Mouse (Mus musculus): ENCODE data around the gene Adam12. TPM values are rescaled to one million over a fixed set of nuclear protein-coding genes. Genes with fewer than 3 reads are reported as not detected.

Adam12 gene
- polyA plus RNA-seq, 1 experiment from 2014 or later: 11.7 TPM

DNA sequence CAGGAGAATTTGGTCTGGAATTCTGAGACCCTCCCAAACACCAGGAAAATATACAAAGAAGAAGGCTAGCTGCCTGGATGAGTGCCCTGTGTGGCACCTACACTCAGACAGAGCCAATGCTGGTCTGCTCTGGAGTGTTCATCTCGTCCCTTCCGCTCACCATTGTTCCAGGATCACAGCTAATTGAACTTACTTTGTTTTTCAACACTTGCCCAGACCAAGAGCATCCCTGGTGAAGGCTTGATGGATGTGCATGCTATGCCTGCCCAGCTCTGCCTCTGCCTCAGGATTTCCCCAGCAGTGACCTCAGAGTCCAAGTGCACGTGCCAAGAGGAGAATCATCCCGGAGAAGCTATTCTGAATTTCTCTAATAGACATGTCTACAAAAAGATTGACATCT lies 9.3 kb upstream of the Adam12 start:
- Histone ChIP-seq H3K9ac (no peak overlapping the region), H3K36me3 (no peaks in the 10 kb centered on the region), H3K4me1 (0 out of 2 replicates have a peak, but pooled peaks cover under 1% of the 10 kb centered on the region), H3K4me3 (replicated peaks) (no peak overlapping the region), H3K27me3 (no peaks in the 10 kb centered on the region), H3K4me2 (replicated peaks) (no peak overlapping the region), H3K9me3 (replicated peaks) (no peaks in the 10 kb centered on the region), H3K27ac (replicated peaks) (no peak overlapping the region)
- no peak for ATAC-seq (ENCODE audit: insufficient number of reproducible peaks, low FRiP score, low TSS enrichment, low read depth)
- 84% methylated on average over 4 of the region's 4 CpGs for WGBS

DNA sequence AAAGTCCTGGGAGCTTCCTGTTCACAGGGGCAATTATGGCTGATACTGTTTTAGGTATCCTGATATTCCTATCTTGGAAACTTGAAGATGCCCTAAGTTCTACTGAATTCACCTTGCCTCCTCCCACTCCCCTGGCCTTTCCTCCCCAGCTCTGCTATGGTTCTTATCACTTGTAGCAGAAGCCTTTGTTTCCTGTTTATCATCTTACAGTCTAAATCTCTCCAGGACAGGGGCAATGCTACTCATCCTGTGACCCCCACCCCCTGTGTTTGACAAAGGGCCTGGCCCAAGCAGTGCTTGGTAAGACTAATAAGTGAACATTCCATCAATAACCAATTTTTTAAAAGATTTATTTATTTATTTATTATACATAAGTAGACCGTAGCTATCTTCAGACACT lies 8.6 kb upstream of the Adam12 start:
- Histone ChIP-seq H3K4me3 (replicated peaks) (no peak overlapping the region), H3K27ac (replicated peaks) (no peak overlapping the region), H3K4me2 (replicated peaks) (no peak overlapping the region), H3K36me3 (no peaks in the 10 kb centered on the region), H3K9ac (no peak overlapping the region), H3K9me3 (replicated peaks) (no peaks in the 10 kb centered on the region), H3K4me1 (no peaks in the 10 kb centered on the region), H3K27me3 (no peaks in the 10 kb centered on the region)
- 89% methylated on average over 1 of the region's 1 CpGs for WGBS
- no peak for ATAC-seq (ENCODE audit: insufficient number of reproducible peaks, low FRiP score, low TSS enrichment, low read depth)

DNA sequence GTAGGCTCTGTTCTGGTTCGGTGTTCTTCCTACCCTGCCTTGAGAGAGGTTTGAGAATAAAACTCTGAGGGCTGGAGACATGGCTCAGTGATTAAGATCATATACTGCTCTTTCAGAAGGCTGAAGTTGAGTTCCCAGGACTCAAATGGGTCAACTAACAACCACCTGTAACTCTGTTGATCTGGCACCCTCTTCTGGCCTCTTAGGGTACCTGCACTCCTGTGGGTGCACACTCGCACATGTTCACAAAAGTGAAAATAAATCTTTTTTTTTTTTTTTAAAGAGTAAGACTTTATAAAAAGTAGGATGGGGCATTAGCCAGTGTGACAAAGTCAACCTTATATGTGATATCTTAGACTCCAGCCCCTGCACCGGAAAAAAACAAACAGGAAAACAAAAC lies 6.9 kb upstream of the Adam12 start:
- Histone ChIP-seq H3K27me3 (no peaks in the 10 kb centered on the region), H3K4me3 (replicated peaks) (no peak overlapping the region), H3K36me3 (no peaks in the 10 kb centered on the region), H3K4me1 (no peaks in the 10 kb centered on the region), H3K27ac (replicated peaks) (no peak overlapping the region), H3K9me3 (replicated peaks) (no peaks in the 10 kb centered on the region), H3K9ac (no peak overlapping the region), H3K4me2 (replicated peaks) (no peak overlapping the region)
- 92% methylated on average over 3 of the region's 3 CpGs for WGBS
- no peak for ATAC-seq (ENCODE audit: insufficient number of reproducible peaks, low FRiP score, low TSS enrichment, low read depth)

GRCm38 (mm10) chr7:134237356-134237755 lies 5.4 kb upstream of the Adam12 start:
- H3K4me3 ChIP-seq (replicated peaks): no peak overlapping the region
- H3K27ac ChIP-seq (replicated peaks): no peak overlapping the region
- H3K9ac ChIP-seq: no peak overlapping the region
- WGBS: 65% methylated on average over 2 of the region's 2 CpGs
- no peaks in the 10 kb centered on the region for H3K27me3 ChIP-seq
- no peaks in the 10 kb centered on the region for H3K4me1 ChIP-seq
- no peak overlapping the region for H3K4me2 ChIP-seq (replicated peaks)
- H3K36me3 ChIP-seq: no peaks in the 10 kb centered on the region
- H3K9me3 ChIP-seq (replicated peaks): no peaks in the 10 kb centered on the region
- no peak for ATAC-seq (ENCODE audit: insufficient number of reproducible peaks, low FRiP score, low TSS enrichment, low read depth)

DNA sequence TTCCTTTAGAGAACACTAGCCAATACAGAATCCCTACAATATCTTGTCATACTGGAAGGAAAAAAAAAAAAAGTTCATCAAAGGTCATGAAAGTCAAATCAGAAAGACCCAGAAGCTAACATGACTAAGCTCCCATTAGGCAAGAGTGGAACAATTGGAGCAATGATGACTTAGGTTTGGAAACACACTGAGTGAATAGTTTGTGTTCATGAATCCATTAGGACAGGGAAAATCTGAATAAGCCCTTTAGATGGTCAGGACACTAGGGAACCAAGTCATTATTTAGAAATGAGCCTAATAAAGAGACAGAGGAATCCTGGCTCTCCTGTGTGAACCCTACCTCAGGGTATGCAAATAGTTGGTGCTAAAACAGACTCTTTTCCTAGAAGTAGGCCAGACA lies 4.8 kb upstream of the Adam12 start:
- H3K4me1 ChIP-seq: no peaks in the 10 kb centered on the region
- no peak overlapping the region for H3K9ac ChIP-seq
- ATAC-seq (ENCODE audit: insufficient number of reproducible peaks, low FRiP score, low TSS enrichment, low read depth): no peak
- H3K27ac ChIP-seq (replicated peaks): no peak overlapping the region
- H3K9me3 ChIP-seq (replicated peaks): no peaks in the 10 kb centered on the region
- H3K27me3 ChIP-seq: no peaks in the 10 kb centered on the region
- H3K4me2 ChIP-seq (replicated peaks): no peak overlapping the region
- H3K4me3 ChIP-seq (replicated peaks): no peak overlapping the region
- H3K36me3 ChIP-seq: no peaks in the 10 kb centered on the region

GRCm38 (mm10) chr7:134235552-134235951 lies 3.6 kb upstream of the Adam12 start:
- Histone ChIP-seq H3K4me1 (no peaks in the 10 kb centered on the region), H3K4me2 (replicated peaks) (no peak overlapping the region), H3K9me3 (replicated peaks) (no peaks in the 10 kb centered on the region), H3K9ac (no peak overlapping the region), H3K36me3 (no peaks in the 10 kb centered on the region), H3K27me3 (no peaks in the 10 kb centered on the region), H3K4me3 (replicated peaks) (no peak overlapping the region), H3K27ac (replicated peaks) (no peak overlapping the region)
- ATAC-seq (ENCODE audit: insufficient number of reproducible peaks, low FRiP score, low TSS enrichment, low read depth): no peak
- WGBS: 79% methylated on average over 2 of the region's 2 CpGs

DNA sequence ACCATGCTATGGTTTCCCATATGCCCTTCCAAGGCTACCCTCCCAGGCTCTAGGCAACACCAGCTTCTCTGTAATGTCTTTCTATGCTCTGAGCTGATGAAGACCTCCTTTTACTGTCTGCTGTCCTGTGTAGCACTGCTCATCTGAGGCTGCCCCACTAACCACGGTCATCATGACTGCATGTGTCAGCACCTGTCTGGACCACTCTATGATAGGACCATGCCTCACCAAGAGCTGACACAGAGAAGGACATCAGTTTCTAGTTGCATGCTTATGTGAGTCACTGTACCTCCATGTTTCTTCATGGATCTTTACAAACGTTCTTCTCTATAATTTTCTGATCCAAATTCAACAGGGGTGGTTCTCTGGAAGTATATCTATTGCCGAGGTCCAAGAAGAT lies 1.2 kb downstream of the Adam12 start:
- Histone ChIP-seq H3K36me3 (no peaks in the 10 kb centered on the region), H3K9me3 (replicated peaks) (no peaks in the 10 kb centered on the region), H3K4me2 (replicated peaks) (no peak overlapping the region), H3K4me3 (replicated peaks) (no peak overlapping the region), H3K4me1 (peaks cover 2% of the 10 kb centered on the region; the same call in 1 of the 2 replicates), H3K27me3 (peaks cover 6% of the 10 kb centered on the region), H3K9ac (no peak overlapping the region), H3K27ac (replicated peaks) (no peak overlapping the region)
- WGBS: 80% methylated on average over 3 of the region's 3 CpGs
- ATAC-seq (ENCODE audit: insufficient number of reproducible peaks, low FRiP score, low TSS enrichment, low read depth): no peak; the same call in 1 of the 2 replicates

GRCm38 (mm10) chr7:134229899-134230298 lies 2.0 kb downstream of the Adam12 start:
- 61% methylated on average over 2 of the region's 2 CpGs for WGBS
- peaks cover 14% of the 10 kb centered on the region for H3K27me3 ChIP-seq

GRCm38 (mm10) chr7:134227773-134228455 lies 4.0 kb downstream of the Adam12 start:
- Histone ChIP-seq H3K27ac (replicated peaks) (no peak overlapping the region), H3K36me3 (no peaks in the 10 kb centered on the region), H3K4me2 (replicated peaks) (no peak overlapping the region), H3K4me1 (peaks cover 17% of the 10 kb centered on the region), H3K9me3 (replicated peaks) (no peaks in the 10 kb centered on the region), H3K4me3 (replicated peaks) (no peak overlapping the region), H3K9ac (no peak overlapping the region), H3K27me3 (peaks cover 24% of the 10 kb centered on the region)
- WGBS: 29% methylated on average over 13 of the region's 13 CpGs
- no peak for ATAC-seq (ENCODE audit: insufficient number of reproducible peaks, low FRiP score, low TSS enrichment, low read depth)

More at GRCm38 (mm10) chr7:134229899-134230298, 2.0 kb downstream of the Adam12 start:
- H3K9me3 ChIP-seq (replicated peaks): no peaks in the 10 kb centered on the region
- no peak for ATAC-seq (ENCODE audit: insufficient number of reproducible peaks, low FRiP score, low TSS enrichment, low read depth)
- H3K4me3 ChIP-seq (replicated peaks): no peak overlapping the region
- no peak overlapping the region for H3K9ac ChIP-seq
- no peak overlapping the region for H3K4me2 ChIP-seq (replicated peaks)
- no peaks in the 10 kb centered on the region for H3K36me3 ChIP-seq
- H3K4me1 ChIP-seq: peaks cover 10% of the 10 kb centered on the region; the same call in 1 of the 2 replicates
- no peak overlapping the region for H3K27ac ChIP-seq (replicated peaks)

- no peak overlapping the region for H3K27ac ChIP-seq (replicated peaks)
- no peaks in the 10 kb centered on the region for H3K9me3 ChIP-seq (replicated peaks)
- no peaks in the 10 kb centered on the region for H3K36me3 ChIP-seq
- no peak for ATAC-seq (ENCODE audit: insufficient number of reproducible peaks, low FRiP score, low TSS enrichment, low read depth)
- no peak overlapping the region for H3K4me2 ChIP-seq (replicated peaks)
- H3K9ac ChIP-seq: no peak overlapping the region
- H3K4me1 ChIP-seq: peaks cover 17% of the 10 kb centered on the region
- H3K4me3 ChIP-seq (replicated peaks): no peak overlapping the region
- 72% methylated on average over 4 of the region's 4 CpGs for WGBS
- peaks cover 24% of the 10 kb centered on the region for H3K27me3 ChIP-seq
Observed at GRCm38 (mm10) chr7:134227101-134227500, 4.8 kb downstream of the Adam12 start.

DNA sequence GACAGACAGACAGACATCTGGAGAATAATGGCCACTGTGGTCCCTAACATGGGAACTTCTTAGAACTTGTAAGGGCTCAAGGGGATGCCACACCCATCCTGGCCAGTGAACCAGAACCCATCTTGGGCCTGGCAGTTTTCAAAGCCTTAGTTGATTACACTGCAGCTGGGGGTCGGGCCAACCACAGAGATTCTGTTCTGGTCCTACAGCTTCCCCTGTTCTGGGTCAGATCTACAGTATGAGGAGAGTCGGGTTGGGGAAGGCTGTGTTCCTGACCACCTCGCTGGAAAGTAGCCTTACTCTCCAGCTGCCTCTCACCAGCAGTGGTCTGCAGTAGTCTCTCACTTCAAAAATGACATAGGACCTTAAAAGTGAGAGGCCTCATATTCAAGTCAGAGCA lies 5.7 kb downstream of the Adam12 start:
- peaks cover 24% of the 10 kb centered on the region for H3K27me3 ChIP-seq
- H3K4me3 ChIP-seq (replicated peaks): no peak overlapping the region
- no peak for ATAC-seq (ENCODE audit: insufficient number of reproducible peaks, low FRiP score, low TSS enrichment, low read depth)
- 73% methylated on average over 3 of the region's 3 CpGs for WGBS
- no peak overlapping the region for H3K9ac ChIP-seq
- no peak overlapping the region for H3K27ac ChIP-seq (replicated peaks)
- H3K4me2 ChIP-seq (replicated peaks): no peak overlapping the region
- H3K9me3 ChIP-seq (replicated peaks): no peaks in the 10 kb centered on the region
- no peaks in the 10 kb centered on the region for H3K36me3 ChIP-seq
- peaks cover 17% of the 10 kb centered on the region for H3K4me1 ChIP-seq
